Mouse (Mus musculus) liver, embryonic 12.5 days (tissue): ENCODE data around the gene Zfp759. TPM values are rescaled to one million over a fixed set of nuclear protein-coding genes. Genes with fewer than 3 reads are reported as not detected.
A peak's percentile ranks its signal among the peaks of the same experiment; 100 is the strongest.
"Not testable (repeated sequence)": the region's sequence is repeated elsewhere in the genome, so short reads cannot be mapped to it uniquely, and the experiment has no call there.

Source experiments
- ATAC-seq: fragments of 200-750 bp; cut with Nextera tagmentation; 2 replicates; pipeline ENCODE4 v1.8.0; 2017; ENCODE audit warnings: moderate number of reproducible peaks, mild to moderate bottlenecking, moderate library complexity
- H3K27ac ChIP-seq: fragments of 300-500 bp; sonication (generic); 2 replicates; pipeline ENCODE4 v1.5.1; 2016; ENCODE audit warnings: mild to moderate bottlenecking
- H3K27me3 ChIP-seq: fragments of 300-500 bp; sonication (generic); replicated peaks from 2 replicates; pipeline ENCODE4 v1.6.1; 2016; ENCODE audit warnings: mild to moderate bottlenecking, moderate library complexity
- H3K36me3 ChIP-seq: fragments of 300-500 bp; sonication (generic); 2 replicates; pipeline ENCODE4 v1.6.1; 2016; ENCODE audit warnings: mild to moderate bottlenecking, moderate library complexity
- H3K4me1 ChIP-seq: fragments of 300-500 bp; sonication (generic); 2 replicates; pipeline ENCODE4 v1.6.1; 2016
- H3K4me2 ChIP-seq: fragments of 300-500 bp; sonication (generic); 2 replicates; pipeline ENCODE4 v1.6.1; 2016; ENCODE audit warnings: mild to moderate bottlenecking, moderate library complexity
- H3K4me3 ChIP-seq: fragments of 300-500 bp; sonication (generic); 2 replicates; pipeline ENCODE4 v1.5.1; 2016; ENCODE audit warnings: mild to moderate bottlenecking, moderate library complexity
- H3K9ac ChIP-seq: fragments of 300-500 bp; sonication (generic); 2 replicates; pipeline ENCODE4 v1.6.1; 2016; ENCODE audit warnings: mild to moderate bottlenecking, moderate library complexity
- H3K9me3 ChIP-seq: fragments of 300-500 bp; sonication (generic); replicated peaks from 2 replicates; pipeline ENCODE4 v1.6.1; 2016; ENCODE audit warnings: mild to moderate bottlenecking, moderate library complexity
- WGBS: fragments of 180-500 bp; shearing (Covaris S2); methylation state at CpG from one replicate; pipeline ENCODE4 v1.1.7; 2016; ENCODE audit not compliant: insufficient replicate concordance; 5-methylcytosine and 5-hydroxymethylcytosine counted together
- polyA plus RNA-seq: library from polyadenylated mRNA; unstranded; fragments of >200 nt; fragmentation: Nextera tagmentation; extraction: Ambion mirVana; gene quantifications from 2 replicates; pipeline ENCODE4 v1.2.1, GENCODE M21; 2016

Zfp759 gene
- 0.64 and 0.81 TPM in 2 replicates for polyA plus RNA-seq

- not testable (repeated sequence) for H3K27ac ChIP-seq, H3K27me3 ChIP-seq, ATAC-seq, H3K36me3 ChIP-seq, H3K4me3 ChIP-seq, H3K4me1 ChIP-seq, H3K4me2 ChIP-seq, H3K9me3 ChIP-seq, H3K9ac ChIP-seq
Measured at GRCm38 (mm10) chr13:67121360-67121759, at the start of gene Zfp759. TSS of gene Zfp759 (plus strand) at chr13:67121660.

DNA sequence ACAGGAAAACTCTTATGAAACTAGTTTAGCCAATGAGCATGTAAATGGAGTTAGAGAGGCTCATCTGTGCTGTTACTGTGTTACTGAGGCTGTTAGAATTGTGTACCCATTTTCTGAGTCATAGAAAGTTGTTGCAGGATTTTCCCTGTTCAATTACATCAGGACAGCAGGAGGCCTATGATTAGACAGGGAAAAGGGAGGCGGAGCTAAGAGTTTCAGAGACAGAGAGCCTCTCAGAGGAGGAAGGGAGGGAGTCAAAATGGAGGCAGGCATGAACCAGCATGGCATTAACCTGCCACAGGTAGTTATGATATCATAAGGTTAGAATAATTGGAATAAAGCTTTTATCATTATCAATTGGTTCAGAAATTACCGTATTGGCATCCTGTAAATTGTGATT, 48.7 kb upstream of the Zfp759 start:
- no peaks in the 10 kb centered on the region for H3K27me3 ChIP-seq
- 76% methylated on average over 2 of the region's 2 CpGs for WGBS
- H3K9me3 ChIP-seq: peaks cover 12% of the 10 kb centered on the region; the same call in 1 of the 2 replicates
- no peak overlapping the region for H3K27ac ChIP-seq
- H3K9ac ChIP-seq: no peak overlapping the region
- peaks cover 63% of the 10 kb centered on the region for H3K36me3 ChIP-seq
- no peak overlapping the region for H3K4me2 ChIP-seq
- no peaks in the 10 kb centered on the region for H3K4me1 ChIP-seq
- no peak for ATAC-seq
- no peak overlapping the region for H3K4me3 ChIP-seq

- H3K4me2 ChIP-seq: no peak overlapping the region
- no peaks in the 10 kb centered on the region for H3K27me3 ChIP-seq
- H3K4me1 ChIP-seq: peaks cover 17% of the 10 kb centered on the region
- ATAC-seq: no peak
- H3K4me3 ChIP-seq: no peak overlapping the region
- H3K36me3 ChIP-seq: peaks cover 43% of the 10 kb centered on the region
- H3K27ac ChIP-seq: no peak overlapping the region
- WGBS: 82% methylated on average over 2 of the region's 2 CpGs
- no peaks in the 10 kb centered on the region for H3K9me3 ChIP-seq
- no peak overlapping the region for H3K9ac ChIP-seq
Measured at GRCm38 (mm10) chr13:67077244-67077643, 44.2 kb upstream of the Zfp759 start.

- Histone ChIP-seq H3K4me3 (peak overlapping the region; percentile 72), H3K4me2 (peak overlapping the region; percentile 83), H3K27me3 (no peaks in the 10 kb centered on the region), H3K9me3 (no peaks in the 10 kb centered on the region), H3K27ac (peak overlapping the region; percentile 86), H3K4me1 (peaks cover 18% of the 10 kb centered on the region), H3K36me3 (peaks cover 24% of the 10 kb centered on the region), H3K9ac (peak overlapping the region; percentile 66)
- peak; percentile 100 for ATAC-seq
- WGBS: under 1% methylated on average over 24 of the region's 24 CpGs
Measured at GRCm38 (mm10) chr13:67081142-67081713, 40.2 kb upstream of the Zfp759 start.

- Histone ChIP-seq H3K4me3 (peak overlapping the region; percentile 72), H3K4me2 (peak overlapping the region; percentile 83), H3K36me3 (peaks cover 18% of the 10 kb centered on the region), H3K9me3 (no peaks in the 10 kb centered on the region), H3K9ac (no peak overlapping the region), H3K27me3 (no peaks in the 10 kb centered on the region), H3K27ac (peak overlapping the region; percentile 86; the same call in 1 of the 2 replicates), H3K4me1 (peaks cover 18% of the 10 kb centered on the region)
- ATAC-seq: no peak
- WGBS: 63% methylated on average over 1 of the region's 1 CpGs
Measured at GRCm38 (mm10) chr13:67081946-67082345, 39.5 kb upstream of the Zfp759 start.

DNA sequence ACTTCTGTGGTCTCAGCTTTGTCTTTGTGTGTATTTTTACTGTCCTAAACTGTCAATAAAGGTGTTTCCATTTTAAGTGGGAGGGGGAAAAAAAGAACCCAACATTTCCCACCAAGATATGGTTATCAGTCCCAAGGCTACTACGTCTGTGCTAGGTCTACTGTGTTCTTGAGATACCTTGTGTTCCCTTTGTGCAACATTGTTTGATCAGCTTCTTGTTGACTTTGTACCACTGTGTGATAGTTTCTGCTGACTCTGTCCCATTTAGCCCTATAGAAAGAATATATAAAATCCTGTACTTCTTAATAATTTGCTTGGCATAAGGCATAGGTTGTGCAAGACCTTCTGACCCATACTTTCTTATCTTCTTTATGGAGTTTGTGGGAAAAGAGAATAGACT, 31.3 kb upstream of the Zfp759 start:
- ATAC-seq: no peak
- no peaks in the 10 kb centered on the region for H3K9me3 ChIP-seq
- WGBS: 36% methylated on average over 1 of the region's 1 CpGs

DNA sequence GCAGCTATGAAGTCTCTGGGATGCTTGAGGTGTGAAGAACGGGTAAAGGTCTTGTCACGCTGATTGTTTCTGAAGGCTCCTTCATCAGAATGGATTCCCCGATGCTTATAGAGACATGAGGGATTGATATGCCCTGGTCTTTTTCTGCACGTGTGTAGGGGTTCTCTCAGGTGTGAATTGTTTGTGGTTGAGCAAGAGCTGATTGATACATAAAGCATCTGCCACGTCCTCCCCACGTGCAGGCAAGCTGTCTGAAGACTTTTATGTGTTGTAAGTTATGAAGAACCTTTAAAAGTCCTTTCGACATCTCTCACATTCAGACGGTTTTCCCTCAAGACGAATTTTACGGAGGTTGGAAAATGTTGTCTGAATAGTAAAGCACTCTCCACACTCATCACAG, 23.6 kb upstream of the Zfp759 start, which contains the start of gene Zfp708:
Gene Zfp708 (minus strand): TSS at position 101 of the 400 bp plus-strand sequence.
- no peak within 1 kb of the TSS for H3K27ac ChIP-seq
- ATAC-seq: no peak
- 79% methylated on average over 10 of the region's 10 CpGs for WGBS
- H3K27me3 ChIP-seq: no peaks in the 10 kb centered on the region
- no peak within 1 kb of the TSS for H3K9ac ChIP-seq
- no peaks in the 10 kb centered on the region for H3K9me3 ChIP-seq
- H3K4me1 ChIP-seq: no peaks in the 10 kb centered on the region
- peaks cover 37% of the 10 kb centered on the region for H3K36me3 ChIP-seq
- H3K4me3 ChIP-seq: no peak within 1 kb of the TSS
- no peak within 1 kb of the TSS for H3K4me2 ChIP-seq

More for the DNA sequence above, 31.3 kb upstream of the Zfp759 start:
- Histone ChIP-seq H3K27me3 (no peaks in the 10 kb centered on the region), H3K27ac (no peak overlapping the region), H3K4me3 (no peak overlapping the region), H3K4me2 (no peak overlapping the region), H3K4me1 (no peaks in the 10 kb centered on the region), H3K36me3 (peaks cover 5% of the 10 kb centered on the region; the same call in 1 of the 2 replicates), H3K9ac (no peak overlapping the region)

DNA sequence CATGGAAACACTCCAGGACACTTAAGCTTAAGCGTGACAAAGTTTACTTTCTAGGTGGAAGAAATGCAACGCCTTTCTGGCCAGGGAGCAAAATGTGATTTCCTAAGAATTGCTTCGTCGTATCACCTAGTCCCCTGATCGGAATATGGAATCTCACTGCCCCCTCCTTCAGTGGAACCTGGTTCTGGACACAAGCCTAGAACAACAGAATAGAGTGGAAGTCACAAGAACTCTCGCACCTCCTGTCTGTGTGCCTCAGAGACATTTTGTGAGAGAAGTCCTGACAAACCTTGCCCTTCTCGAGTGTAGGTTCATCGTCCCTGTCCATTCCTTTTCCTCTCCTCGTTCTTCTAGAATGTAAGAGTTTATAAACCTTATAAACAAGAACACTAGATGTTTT, 13.8 kb upstream of the Zfp759 start:
- H3K36me3 ChIP-seq: peaks cover 13% of the 10 kb centered on the region
- H3K9me3 ChIP-seq: no peaks in the 10 kb centered on the region
- ATAC-seq: 0 out of 2 replicates have a peak, but pooled peaks have one; percentile 2
- H3K4me3 ChIP-seq: peak overlapping the region; percentile 73
- WGBS: 49% methylated on average over 9 of the region's 9 CpGs
- peak overlapping the region; percentile 78 for H3K9ac ChIP-seq
- H3K27me3 ChIP-seq: no peaks in the 10 kb centered on the region
- H3K4me2 ChIP-seq: peak overlapping the region; percentile 72
- H3K27ac ChIP-seq: peak overlapping the region; percentile 87
- peaks cover 20% of the 10 kb centered on the region for H3K4me1 ChIP-seq

DNA sequence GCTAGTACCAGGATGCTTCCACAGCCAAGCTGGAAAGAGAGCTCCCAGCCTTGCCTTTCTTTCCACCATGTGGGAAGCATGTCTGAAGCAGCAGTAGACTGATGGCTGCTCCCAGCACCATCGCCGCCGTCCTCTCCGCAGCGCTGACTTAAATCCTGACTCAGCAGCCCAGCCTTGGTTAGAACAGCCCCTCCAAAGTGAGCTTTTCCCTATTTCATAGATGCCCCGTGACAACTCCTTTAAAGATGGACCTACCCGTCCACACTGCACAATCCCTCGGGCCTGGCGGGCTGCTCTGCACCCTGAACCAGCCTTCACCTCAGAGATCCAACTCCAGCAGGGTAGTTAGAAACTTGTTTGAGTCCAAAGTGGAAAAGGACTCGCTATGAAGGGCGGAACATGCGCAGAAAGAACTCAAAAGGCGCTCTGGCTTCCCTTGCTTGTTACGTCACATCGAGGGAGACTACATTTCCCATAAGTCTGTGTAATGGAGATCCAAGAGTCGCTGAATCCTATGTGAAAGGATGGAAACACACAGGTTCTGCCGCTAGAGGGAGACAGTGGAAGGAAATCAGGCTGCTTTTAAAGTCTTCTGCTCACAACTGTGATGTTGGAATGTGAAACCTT, 13.2 kb upstream of the Zfp759 start, which contains the start of gene Gm28557:
Gene Gm28557 (minus strand): TSS at position 411 of the 627 bp plus-strand sequence.
- H3K4me1 ChIP-seq: peaks cover 20% of the 10 kb centered on the region

GRCm38 (mm10) chr13:67108821-67109206, 12.6 kb upstream of the Zfp759 start:
- ATAC-seq: peak; percentile 58
- Histone ChIP-seq H3K36me3 (peaks cover 13% of the 10 kb centered on the region), H3K4me3 (peak overlapping the region; percentile 73), H3K9me3 (no peaks in the 10 kb centered on the region), H3K4me1 (peaks cover 20% of the 10 kb centered on the region), H3K4me2 (peak overlapping the region; percentile 72), H3K9ac (peak overlapping the region; percentile 47), H3K27ac (0 out of 2 replicates have a peak overlapping the region, but pooled peaks have one; percentile 7), H3K27me3 (no peaks in the 10 kb centered on the region)
- 7% methylated on average over 9 of the region's 9 CpGs for WGBS

More for the DNA sequence above, 13.2 kb upstream of the Zfp759 start, which contains the start of gene Gm28557:
- no peaks in the 10 kb centered on the region for H3K9me3 ChIP-seq
- peak within 1 kb of the TSS; percentile 73 for H3K4me3 ChIP-seq
- no peaks in the 10 kb centered on the region for H3K27me3 ChIP-seq
- H3K4me2 ChIP-seq: peak within 1 kb of the TSS; percentile 72
- H3K36me3 ChIP-seq: peaks cover 13% of the 10 kb centered on the region
- H3K27ac ChIP-seq: peak within 1 kb of the TSS; percentile 87
- WGBS: under 1% methylated on average over 17 of the region's 17 CpGs
- peak within 1 kb of the TSS; percentile 78 for H3K9ac ChIP-seq
- peak; percentile 97 for ATAC-seq

- peaks cover 14% of the 10 kb centered on the region for H3K4me1 ChIP-seq
- no peaks in the 10 kb centered on the region for H3K9me3 ChIP-seq
- 70% methylated on average over 12 of the region's 12 CpGs for WGBS
- H3K4me2 ChIP-seq: no peak overlapping the region
- H3K4me3 ChIP-seq: no peak overlapping the region
- no peak for ATAC-seq
- no peaks in the 10 kb centered on the region for H3K27me3 ChIP-seq
- H3K36me3 ChIP-seq: no peaks in the 10 kb centered on the region
- no peak overlapping the region for H3K27ac ChIP-seq
- no peak overlapping the region for H3K9ac ChIP-seq
Measured at GRCm38 (mm10) chr13:67112096-67112495, 9.4 kb upstream of the Zfp759 start.

GRCm38 (mm10) chr13:67113287-67113686, 8.2 kb upstream of the Zfp759 start:
- peaks cover 5% of the 10 kb centered on the region for H3K4me1 ChIP-seq
- no peaks in the 10 kb centered on the region for H3K9me3 ChIP-seq
- no peak for ATAC-seq
- no peak overlapping the region for H3K9ac ChIP-seq
- no peak overlapping the region for H3K27ac ChIP-seq
- no peak overlapping the region for H3K4me2 ChIP-seq
- H3K36me3 ChIP-seq: no peaks in the 10 kb centered on the region
- no peaks in the 10 kb centered on the region for H3K27me3 ChIP-seq
- H3K4me3 ChIP-seq: no peak overlapping the region
- WGBS: 67% methylated on average over 2 of the region's 2 CpGs
